In genomic region chr5:85525385-85526194, GRCm38 (mm10) we compare ENCODE assay signal across 13 mouse cellular contexts.
"Had no signal": no experiment of that assay in that cellular context is flagged by ENCODE, and none has a peak within 500 bp of the region (broad histone marks: within the 10 kb centered on the region; RNA-seq: fewer than 3 reads in every experiment).

No protein-coding gene starts in this region.

- H3K27ac ChIP-seq: liver, embryonic 12.5 days; liver, embryonic 14.5 days; midbrain, embryonic 12.5 days; neural tube, embryonic 12.5 days; stomach, embryonic 15.5 days had no signal

- H3K4me1 ChIP-seq: liver, embryonic 12.5 days; midbrain, embryonic 12.5 days; neural tube, embryonic 12.5 days; stomach, embryonic 15.5 days had no signal

- ATAC-seq: liver, embryonic 12.5 days had no signal

- H3K4me2 ChIP-seq: liver, embryonic 12.5 days; lung, embryonic 14.5 days; midbrain, embryonic 12.5 days; neural tube, embryonic 12.5 days; stomach, embryonic 15.5 days had no signal

- H3K9ac ChIP-seq: liver, embryonic 12.5 days; liver, embryonic 14.5 days; lung, embryonic 14.5 days; midbrain, embryonic 12.5 days; neural tube, embryonic 12.5 days; stomach, embryonic 15.5 days had no signal

- H3K9me3 ChIP-seq: liver, embryonic 12.5 days; midbrain, embryonic 12.5 days; neural tube, embryonic 12.5 days; stomach, embryonic 15.5 days had no signal

- H3K4me3 ChIP-seq: liver, embryonic 12.5 days; midbrain, embryonic 12.5 days; neural tube, embryonic 12.5 days; stomach, embryonic 15.5 days had no signal

- DNase-seq: lung, adult 18-20 months; lung, embryonic 14.5 days; lung, postnatal 10 days; lung, postnatal 4 days; right cerebral cortex, postnatal 14 days; thymus, adult 18-20 months; thymus, postnatal 14 days; thymus, postnatal 36 days had no signal

- H3K27me3 ChIP-seq: liver, embryonic 12.5 days; midbrain, embryonic 12.5 days; neural tube, embryonic 12.5 days; stomach, embryonic 15.5 days had no signal

- H3K36me3 ChIP-seq: liver, embryonic 12.5 days; midbrain, embryonic 12.5 days; neural tube, embryonic 12.5 days; stomach, embryonic 15.5 days had no signal
